ENCODE assay signal across 1 mouse cellular context in the genomic region with DNA sequence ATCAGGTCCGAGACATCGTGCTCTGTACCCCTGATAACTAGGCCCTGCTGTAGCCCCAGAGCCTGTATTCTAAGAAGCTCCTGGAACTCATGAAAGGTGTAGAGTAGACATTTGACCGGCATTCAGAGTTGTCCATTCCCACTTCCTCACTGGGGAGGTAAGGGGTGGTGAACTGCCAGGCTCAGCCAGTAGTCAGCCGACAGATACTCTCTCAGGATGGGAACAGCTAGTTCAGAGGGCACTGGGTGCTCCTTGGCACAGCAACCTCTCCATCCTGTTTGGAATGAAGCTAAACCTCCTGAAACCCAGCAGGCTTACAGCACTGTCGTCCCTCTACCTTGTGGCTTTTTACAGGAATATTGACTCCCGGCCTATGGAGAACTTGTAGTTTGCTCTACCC.
A peak's percentile ranks its signal among the peaks of the same experiment; 100 is the strongest.
TF ChIP-seq lines count a peak whose summit lies in the region.

No protein-coding gene starts in this region.

TF ChIP-seq in myocyte, 11 proteins besides CTCF, POLR2A, EP300 and RAD21:
- no peak for TF ChIP-seq USF1 (IDR thresholded peaks at IDR 0.05; ENCODE audit: low read depth)
- TF ChIP-seq SRF (IDR thresholded peaks at IDR 0.05; ENCODE audit: control insufficient read depth, insufficient read length, low read depth): no peak
- TF ChIP-seq POLR2AphosphoS2 (IDR thresholded peaks at IDR 0.05; ENCODE audit: insufficient read length, low read depth): peak; percentile 59
- TF ChIP-seq TCF12 (IDR thresholded peaks at IDR 0.05; ENCODE audit: insufficient read depth, poor library complexity, severe bottlenecking): no peak
- no peak for TF ChIP-seq MAX (IDR thresholded peaks at IDR 0.05; ENCODE audit: low read depth)
TF ChIP-seq in myocyte: peak in this region for 1.
